Mouse (Mus musculus) heart, adult 2 months (tissue): ENCODE data around the gene Lgr5. TPM values are rescaled to one million over a fixed set of nuclear protein-coding genes. Genes with fewer than 3 reads are reported as not detected.

Source experiments
- DNase-seq, 2 experiments: peaks; one replicate each; pipeline ENCODE4 v3.0.0; 2021
- H3K27ac ChIP-seq: fragments of 200-600 bp; 2 replicates; pipeline ENCODE4 v1.8.1; 2022
- H3K27me3 ChIP-seq: fragments of 200-500 bp; 2 replicates; pipeline ENCODE4 v1.6.1; 2012; ENCODE audit warnings: mild to moderate bottlenecking, low read length, inconsistent platforms, mixed read lengths; ENCODE audit not compliant: control insufficient read depth, insufficient read depth
- H3K36me3 ChIP-seq: fragments of 200-500 bp; 2 replicates; pipeline ENCODE4 v1.6.1; 2012; ENCODE audit warnings: low read length, inconsistent platforms; ENCODE audit not compliant: control insufficient read depth, insufficient read depth
- H3K4me1 ChIP-seq: fragments of 200-500 bp; 2 replicates; pipeline ENCODE4 v1.6.1; 2011; ENCODE audit warnings: low read length; ENCODE audit not compliant: control insufficient read depth, insufficient read depth
- H3K4me3 ChIP-seq: fragments of 200-600 bp; 2 replicates; pipeline ENCODE4 v1.8.1; 2022
- H3K79me2 ChIP-seq: fragments of 200-500 bp; replicated peaks from 2 replicates; pipeline ENCODE4 v1.6.1; 2012; ENCODE audit warnings: mild to moderate bottlenecking, inconsistent platforms, low read length, moderate library complexity, mixed read lengths; ENCODE audit not compliant: control insufficient read depth, insufficient read depth
- H3K9ac ChIP-seq: fragments of 200-500 bp; 2 replicates; pipeline ENCODE4 v1.6.1; 2012; ENCODE audit warnings: low read depth, mild to moderate bottlenecking, control low read depth, inconsistent platforms, low read length, mixed read lengths
- CTCF ChIP-seq: fragments of 200-600 bp; IDR thresholded peaks from 2 replicates; pipeline ENCODE4 v1.8.1; 2022; ENCODE audit warnings: antibody characterized with exemption, mild to moderate bottlenecking, moderate library complexity
- EP300 ChIP-seq: fragments of 200-500 bp; IDR thresholded peaks from 2 replicates; pipeline ENCODE4 v1.6.1; 2011; ENCODE audit warnings: low read depth, low read length, control low read depth; ENCODE audit not compliant: insufficient read depth
- POLR2A ChIP-seq: fragments of 200-500 bp; IDR thresholded peaks from 2 replicates; pipeline ENCODE4 v1.6.1; 2011; ENCODE audit warnings: mild to moderate bottlenecking, low read depth, low read length, control low read depth; ENCODE audit not compliant: insufficient read depth
- WGBS: fragments of 180-500 bp; shearing (Covaris S2); methylation state at CpG from one replicate; pipeline ENCODE4 v1.1.7; 2018; 5-methylcytosine and 5-hydroxymethylcytosine counted together
- intact Hi-C: fragments of 180-260 bp; cut with DNase I; formaldehyde crosslinking; loops from one replicate; pipeline ENCODE4 v1.15.1; 2025
- polyA plus RNA-seq: library from polyadenylated mRNA; depleted of rRNA; stranded (reverse); fragments of >200 nt; gene quantifications from 2 replicates; pipeline ENCODE4 v1.2.3, GENCODE M21; 2012
- total RNA-seq, 2 experiments: library from RNA; stranded (reverse); gene quantifications; 2 replicates each; pipeline ENCODE4 v1.2.3; 2021

Lgr5 gene
- total and polyA plus RNA-seq, 3 experiments: 0.05 to 0.25 TPM; not detected in 1

GRCm38 (mm10) chr10:115562911-115563686, 24.5 kb downstream of the Lgr5 start:
- Histone ChIP-seq H3K27me3 (no peaks in the 10 kb centered on the region), H3K4me1 (no peaks in the 10 kb centered on the region), H3K36me3 (no peaks in the 10 kb centered on the region), H3K4me3 (no peak overlapping the region), H3K79me2 (no peaks in the 10 kb centered on the region), H3K27ac (no peak overlapping the region), H3K9ac (no peak overlapping the region)
- intact Hi-C loops: no loop called here
- WGBS: 83% methylated on average over 4 of the region's 4 CpGs
- TF ChIP-seq POLR2A (no peak), EP300 (no peak)
- no peak for DNase-seq

- intact Hi-C loops: no loop called here
Measured at GRCm38 (mm10) chr10:115561136-115561880, 26.3 kb downstream of the Lgr5 start.

GRCm38 (mm10) chr10:115556738-115557242, 30.8 kb downstream of the Lgr5 start:
- intact Hi-C loops: no loop called here
- Histone ChIP-seq H3K36me3 (no peaks in the 10 kb centered on the region), H3K79me2 (no peaks in the 10 kb centered on the region), H3K27me3 (no peaks in the 10 kb centered on the region), H3K4me3 (no peak overlapping the region), H3K9ac (no peak overlapping the region), H3K4me1 (no peaks in the 10 kb centered on the region), H3K27ac (no peak overlapping the region)
- 46% methylated on average over 12 of the region's 12 CpGs for WGBS
- DNase-seq: no peak
- TF ChIP-seq POLR2A (no peak), EP300 (no peak), CTCF (no peak)

More at GRCm38 (mm10) chr10:115561136-115561880, 26.3 kb downstream of the Lgr5 start:
- Histone ChIP-seq H3K9ac (no peak overlapping the region), H3K4me3 (no peak overlapping the region), H3K4me1 (no peaks in the 10 kb centered on the region), H3K27me3 (no peaks in the 10 kb centered on the region), H3K27ac (no peak overlapping the region), H3K79me2 (no peaks in the 10 kb centered on the region), H3K36me3 (no peaks in the 10 kb centered on the region)
- DNase-seq: no peak
- TF ChIP-seq CTCF (no peak), EP300 (no peak), POLR2A (no peak)
- 48% methylated on average over 12 of the region's 12 CpGs for WGBS

GRCm38 (mm10) chr10:115555191-115555765, 32.3 kb downstream of the Lgr5 start:
- TF ChIP-seq CTCF (no peak), POLR2A (no peak), EP300 (no peak)
- H3K4me3 ChIP-seq: no peak overlapping the region
- intact Hi-C loops: no loop called here
- H3K36me3 ChIP-seq: no peaks in the 10 kb centered on the region
- no peaks in the 10 kb centered on the region for H3K79me2 ChIP-seq
- 11% methylated on average over 2 of the region's 2 CpGs for WGBS
- no peak overlapping the region for H3K27ac ChIP-seq
- H3K4me1 ChIP-seq: no peaks in the 10 kb centered on the region
- no peaks in the 10 kb centered on the region for H3K27me3 ChIP-seq
- no peak for DNase-seq
- no peak overlapping the region for H3K9ac ChIP-seq

- DNase-seq: no peak
- TF ChIP-seq EP300 (no peak), CTCF (no peak), POLR2A (no peak)
- Histone ChIP-seq H3K4me1 (no peaks in the 10 kb centered on the region), H3K27me3 (no peaks in the 10 kb centered on the region), H3K4me3 (no peak overlapping the region), H3K9ac (no peak overlapping the region), H3K36me3 (no peaks in the 10 kb centered on the region), H3K79me2 (no peaks in the 10 kb centered on the region), H3K27ac (no peak overlapping the region)
- WGBS: 79% methylated on average over 11 of the region's 11 CpGs
- intact Hi-C loops: no loop called here
Measured at GRCm38 (mm10) chr10:115553352-115554113, 34.0 kb downstream of the Lgr5 start.
